Mouse (Mus musculus): ENCODE results near the gene Car14. TPM values are rescaled to one million over a fixed set of nuclear protein-coding genes. Genes with fewer than 3 reads are reported as not detected.
"Not testable (repeated sequence)": the region's sequence is repeated elsewhere in the genome, so short reads cannot be mapped to it uniquely, and the experiment has no call there.

Car14 gene
- 1 to 10 TPM; 6.0 to 7.8 TPM for total RNA-seq (2021)
- long read RNA-seq, experiment 1, partial matches to known transcripts = 0 of 18 reads
- long read RNA-seq, experiment 1, other reads (novel, unspliced or antisense) = 18 of 18 reads
- long read RNA-seq, experiment 2, partial matches to known transcripts = 1 of 11 reads
- long read RNA-seq, experiment 2, other reads (novel, unspliced or antisense) = 9 of 11 reads

DNA sequence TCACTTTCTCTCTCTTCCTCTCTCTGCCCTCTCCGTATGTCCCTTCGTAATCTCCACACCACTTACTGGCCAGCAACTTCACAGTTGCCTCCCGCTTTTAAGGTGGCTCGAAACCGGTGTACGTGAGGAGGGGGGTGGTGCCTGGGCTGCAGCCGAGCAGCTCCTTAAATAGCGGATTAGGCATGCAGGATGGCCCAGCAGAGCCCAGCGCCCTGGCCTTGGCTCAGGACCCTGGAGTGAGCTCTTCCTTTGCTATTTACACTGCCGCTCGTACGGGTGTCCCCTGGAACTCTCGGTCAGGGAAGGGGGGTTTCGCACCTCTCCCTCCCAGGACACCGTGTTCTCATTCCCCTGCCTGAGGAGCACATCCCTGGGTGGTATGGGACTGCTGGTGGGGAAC, at the start of gene Car14:
TSS of gene Car14 (minus strand) at position 124 of the 400 bp plus-strand sequence.
- no peak for DNase-seq (ENCODE audit: low spot score in 2 of 2)

DNA sequence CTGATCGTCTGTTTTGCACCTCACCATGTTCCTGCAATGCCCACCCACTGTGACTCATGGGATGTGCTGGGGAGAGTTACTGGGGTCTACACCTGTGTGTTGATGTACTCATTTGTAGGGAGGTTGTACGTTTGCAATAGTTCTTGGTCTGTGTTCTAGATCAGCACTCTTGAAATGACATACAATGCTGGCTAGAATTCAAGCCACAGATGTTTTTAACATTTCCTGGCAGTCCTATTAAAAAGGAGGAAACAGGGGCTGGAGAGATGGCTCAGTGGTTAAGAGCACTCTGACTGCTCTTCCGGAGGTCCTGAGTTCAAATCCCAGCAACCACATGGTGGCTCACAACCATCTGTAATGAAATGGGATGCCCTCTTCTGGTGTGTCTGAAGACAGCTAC, 49.0 kb upstream of the Car14 start:
- DNase-seq (ENCODE audit: low spot score in 2 of 2) = no peak

DNA sequence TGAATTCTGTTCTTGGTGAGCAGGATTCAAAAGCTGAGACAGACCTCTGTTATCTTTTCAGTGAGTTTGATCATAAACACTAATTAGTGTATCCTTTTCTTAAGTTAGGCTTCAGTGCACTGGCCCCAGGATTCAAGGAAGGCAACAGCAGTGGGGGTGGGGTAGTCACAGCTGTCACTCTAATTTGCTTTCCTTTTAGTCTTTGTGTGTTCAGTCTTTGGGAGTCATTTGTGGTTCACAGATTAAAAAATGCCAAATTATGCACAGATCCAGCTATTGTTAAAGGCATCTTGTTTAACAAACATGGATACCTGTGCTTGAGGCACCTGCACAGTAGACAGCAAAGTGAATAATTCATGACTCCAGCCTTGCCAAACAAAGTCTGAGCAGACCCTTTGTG, 48.5 kb upstream of the Car14 start:
- no peak for DNase-seq (ENCODE audit: low spot score in 2 of 2)

DNA sequence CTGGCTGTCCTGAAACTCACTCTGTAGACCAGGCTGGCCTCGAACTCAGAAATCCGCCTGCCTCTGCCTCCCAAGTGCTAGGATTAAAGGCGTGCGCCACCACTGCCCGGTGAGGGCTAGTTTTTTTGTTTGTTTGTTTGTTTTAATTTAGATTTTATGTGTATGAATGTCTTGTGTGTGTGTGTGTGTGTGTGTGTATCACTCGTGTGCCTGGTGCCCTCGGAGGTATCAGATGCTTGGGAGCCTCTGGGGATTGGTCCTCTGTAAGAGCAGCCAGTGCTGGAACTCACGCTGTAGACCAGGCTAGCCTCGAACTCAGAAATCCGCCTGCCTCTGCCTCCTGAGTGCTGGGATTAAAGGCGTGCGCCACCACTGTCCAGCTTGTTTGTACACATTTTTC, 47.1 kb upstream of the Car14 start:
- DNase-seq (ENCODE audit: low spot score in 2 of 2) = not testable (repeated sequence)

DNA sequence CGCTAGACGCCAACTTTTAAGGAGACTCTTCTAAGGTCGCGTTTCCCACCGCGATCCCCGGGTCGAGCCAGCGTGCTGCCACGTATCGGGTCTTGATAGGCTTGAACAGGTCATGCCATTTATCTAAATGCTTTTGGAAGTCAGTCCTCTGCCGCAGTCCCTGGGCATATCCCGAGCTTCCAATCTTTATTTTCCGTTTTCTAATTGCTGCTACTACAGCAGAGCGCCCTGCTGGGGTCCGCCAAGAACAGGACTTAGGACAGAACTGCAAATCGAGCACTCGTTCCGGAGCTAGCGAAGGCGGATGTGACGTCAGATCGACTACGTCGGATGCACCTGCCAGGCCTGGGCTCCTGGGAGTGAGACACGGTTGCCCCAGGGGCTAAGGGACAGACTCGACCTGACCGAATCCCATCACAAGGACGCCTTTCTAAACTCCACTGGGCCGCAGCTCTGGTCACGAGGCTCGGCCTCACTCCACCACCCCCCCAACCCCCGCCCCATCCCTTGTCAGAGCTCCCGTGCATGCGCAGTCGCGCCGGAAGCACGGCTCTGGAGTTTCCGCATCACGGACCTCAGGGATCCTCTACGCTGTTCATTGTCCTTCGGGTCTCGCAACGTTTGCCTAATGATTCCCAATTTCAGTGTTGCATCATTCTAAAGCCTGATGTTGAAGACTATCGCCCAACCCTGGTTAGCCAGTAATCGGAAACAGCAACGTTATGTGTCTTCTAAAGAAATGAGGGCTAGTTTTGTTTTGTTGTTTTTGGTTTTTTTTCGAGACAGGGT, 46.5 kb upstream of the Car14 start:
- DNase-seq (ENCODE audit: low spot score in 2 of 2) = peak; percentile 85 to 91

DNA sequence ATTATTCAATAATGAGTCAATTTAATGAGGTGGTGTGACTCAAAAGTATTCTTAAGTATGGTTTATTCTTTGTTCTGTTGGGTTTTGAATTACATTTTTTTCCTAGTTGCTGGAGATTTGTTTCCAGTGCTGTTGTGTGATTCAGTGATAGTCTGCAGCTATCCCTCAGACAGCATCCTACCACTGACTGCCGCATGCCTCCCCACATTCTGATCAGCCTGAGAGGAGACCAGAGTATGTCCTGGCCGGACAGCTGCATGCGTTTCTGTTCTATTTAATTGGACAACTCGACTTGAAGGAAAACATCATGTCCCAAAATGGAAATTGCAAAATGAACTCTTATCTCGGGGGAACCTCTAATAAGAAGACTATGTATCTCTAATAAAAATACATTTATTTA, 43.8 kb upstream of the Car14 start:
- no peak for DNase-seq (ENCODE audit: low spot score in 2 of 2)

DNA sequence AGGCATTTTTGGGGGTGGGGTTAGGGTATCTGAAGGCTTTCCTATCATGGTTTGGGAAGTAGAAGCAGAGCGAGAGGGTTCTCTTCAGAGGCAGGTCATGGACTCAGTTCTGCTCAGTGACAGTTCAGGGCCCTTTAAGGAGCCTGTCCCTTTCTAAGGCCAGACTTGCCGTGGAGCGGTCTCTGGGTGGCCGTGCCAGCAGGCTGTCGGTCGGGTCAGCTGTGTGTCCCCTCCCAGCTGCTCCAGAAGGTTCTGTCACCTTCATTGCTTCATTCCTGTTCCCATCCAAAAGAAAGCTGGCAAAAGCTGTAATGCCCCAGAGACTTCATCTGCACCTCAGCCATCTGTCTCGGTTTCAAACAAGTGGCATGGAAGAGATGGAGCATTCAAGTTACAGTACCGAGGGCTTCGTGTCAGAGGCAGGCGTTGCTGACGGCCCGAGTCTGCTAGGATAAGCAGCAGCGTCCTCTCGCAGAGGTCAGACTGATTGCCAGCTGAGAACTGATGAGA, 41.3 kb upstream of the Car14 start:
- no peak for DNase-seq (ENCODE audit: low spot score in 2 of 2)

DNA sequence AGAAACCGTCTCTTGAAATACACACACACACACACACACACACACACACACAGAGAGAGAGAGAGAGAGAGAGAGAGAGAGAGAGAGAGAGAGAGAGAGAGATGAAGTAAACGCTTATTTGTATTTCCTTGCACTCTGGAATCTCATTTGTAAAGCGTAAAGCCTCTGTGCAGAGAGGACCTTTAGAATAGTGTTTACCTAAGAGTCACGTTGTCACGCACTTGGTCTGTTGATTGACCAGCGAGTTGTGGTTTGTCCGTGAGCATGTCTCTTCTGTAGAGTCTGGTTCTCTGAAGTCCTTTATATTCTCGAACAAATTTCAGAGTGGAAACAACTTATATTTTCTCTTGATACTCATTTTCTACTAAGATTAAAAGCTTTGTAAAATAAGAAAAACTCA, 40.3 kb upstream of the Car14 start:
- no peak for DNase-seq (ENCODE audit: low spot score in 2 of 2)

DNA sequence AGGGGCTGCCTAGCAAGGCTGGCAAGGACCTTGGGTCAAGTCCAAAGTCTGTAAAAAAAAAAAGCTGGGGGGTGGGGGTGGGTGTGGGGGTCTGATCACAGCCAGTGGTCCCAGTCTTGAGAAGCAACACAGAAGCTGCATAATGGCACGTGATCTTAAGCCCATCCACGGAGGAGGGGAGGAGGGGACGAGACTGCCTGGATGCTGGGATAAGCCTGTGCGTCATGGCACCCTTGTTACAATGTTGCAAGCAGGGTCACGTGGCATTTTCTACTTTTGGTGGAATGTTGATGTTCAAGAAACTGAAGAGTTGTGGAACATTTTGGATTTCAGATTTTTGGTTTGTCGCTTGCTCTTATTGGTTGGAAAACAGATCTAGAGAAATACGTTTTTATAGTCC, 38.7 kb upstream of the Car14 start:
- DNase-seq (ENCODE audit: low spot score in 2 of 2) = no peak

DNA sequence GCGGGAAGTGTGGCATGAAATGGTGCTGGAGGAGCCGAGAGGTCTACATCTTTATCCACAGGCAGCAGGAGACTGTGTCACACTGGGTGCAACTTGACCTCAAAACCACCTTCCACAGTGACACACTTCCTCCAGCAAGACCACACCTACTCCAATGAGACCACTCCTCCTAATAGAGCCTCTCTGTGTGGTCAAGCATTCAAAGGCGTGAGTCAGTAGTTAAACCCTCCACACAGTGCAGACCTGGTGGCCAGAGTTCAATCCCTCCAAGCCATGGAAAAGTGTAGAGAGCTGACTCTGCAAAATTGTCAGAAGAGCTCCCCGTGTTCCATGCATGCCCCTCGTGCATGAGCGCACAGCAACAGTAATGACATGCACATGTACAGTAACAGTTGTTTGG, 38.3 kb upstream of the Car14 start:
- no peak for DNase-seq (ENCODE audit: low spot score in 2 of 2)

DNA sequence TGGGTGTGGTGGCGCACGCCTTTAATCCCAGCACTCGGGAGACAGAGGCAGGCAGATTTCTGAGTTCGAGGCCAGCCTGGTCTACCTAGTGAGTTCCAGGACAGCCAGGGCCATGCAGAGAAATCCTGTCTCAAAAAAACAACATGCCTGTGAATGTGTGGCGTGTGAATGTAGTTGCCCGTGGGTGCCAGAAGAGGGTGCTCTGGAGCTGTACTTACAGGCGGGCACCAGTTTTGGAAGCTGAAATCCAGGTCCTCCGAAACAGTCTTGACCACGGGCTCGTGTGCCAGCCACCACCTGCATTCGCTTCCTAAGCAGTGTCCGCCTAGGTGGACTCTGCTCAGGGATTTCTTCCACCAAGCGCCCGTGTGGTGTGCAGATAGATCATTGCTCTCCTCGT, 34.3 kb upstream of the Car14 start:
- no peak for DNase-seq (ENCODE audit: low spot score in 2 of 2)

DNA sequence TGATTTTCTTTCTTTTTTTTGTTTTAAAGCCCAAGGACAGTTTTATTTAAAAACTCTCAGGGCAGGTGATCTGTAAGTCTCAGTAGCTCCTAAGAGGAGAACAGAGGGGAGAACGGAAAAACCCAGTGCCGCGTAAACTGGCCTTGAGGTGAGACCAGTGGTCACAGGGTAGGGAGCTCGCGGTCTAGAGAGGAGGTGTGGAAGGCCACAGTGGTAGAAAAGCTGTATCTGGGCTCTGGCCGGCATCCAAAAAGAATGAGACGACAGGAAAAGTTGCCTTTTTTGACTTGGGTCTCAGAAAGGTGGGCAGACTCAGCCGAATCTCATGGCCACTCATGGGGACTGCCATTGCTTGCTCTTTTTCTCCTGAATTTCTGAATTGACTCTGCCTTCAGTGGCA, 33.7 kb upstream of the Car14 start:
- DNase-seq (ENCODE audit: low spot score in 2 of 2) = no peak

DNA sequence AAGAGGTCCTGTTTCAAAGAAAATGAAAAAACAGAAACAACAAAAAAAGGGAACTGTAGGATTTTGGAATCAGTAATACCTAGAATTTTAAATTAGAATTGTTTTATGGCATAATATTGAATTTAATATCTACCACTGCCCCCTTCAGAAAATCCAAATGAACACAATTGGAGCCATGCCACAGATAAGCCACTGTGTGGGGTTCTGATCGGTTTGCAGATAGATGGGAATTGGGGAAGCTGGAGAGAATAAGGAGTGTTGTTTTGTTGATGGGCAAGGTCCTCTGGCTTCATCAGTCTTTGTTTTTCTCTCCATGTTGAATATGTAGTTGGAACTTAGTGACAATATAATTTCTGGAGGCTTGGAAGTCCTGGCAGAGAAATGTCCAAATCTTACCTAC, 30.0 kb upstream of the Car14 start:
- no peak for DNase-seq (ENCODE audit: low spot score in 2 of 2)

DNA sequence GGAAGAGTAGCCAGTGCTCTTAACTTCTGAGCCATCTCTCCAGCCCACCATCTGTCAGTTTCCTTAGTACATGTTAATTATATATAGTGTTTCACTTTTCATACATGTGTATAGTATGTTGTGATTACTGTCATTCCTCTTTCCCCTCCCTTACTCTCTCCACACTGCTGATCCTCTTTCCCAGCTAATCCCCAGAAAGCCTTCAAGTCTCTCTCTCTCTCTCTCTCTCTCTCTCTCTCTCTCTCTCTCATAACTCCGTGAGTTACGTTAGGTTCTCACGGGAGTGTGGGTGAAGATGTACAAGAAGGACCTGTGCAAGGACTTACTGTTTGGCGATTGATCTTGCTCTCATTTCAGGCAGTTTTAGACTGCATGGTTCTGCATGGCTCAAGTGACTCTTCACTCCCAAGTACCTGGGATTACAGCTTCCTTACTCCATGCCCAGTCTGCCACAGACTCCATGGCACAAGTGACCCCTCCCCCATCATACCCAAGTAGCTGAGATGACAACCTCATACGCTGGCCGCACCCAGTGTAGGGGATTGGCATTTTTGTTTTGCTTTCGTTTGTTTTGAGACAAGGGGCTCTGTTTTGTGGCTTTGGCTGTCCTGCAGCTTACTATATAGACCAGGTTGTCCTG, 28.7 kb upstream of the Car14 start:
- DNase-seq (ENCODE audit: low spot score in 2 of 2) = no peak

DNA sequence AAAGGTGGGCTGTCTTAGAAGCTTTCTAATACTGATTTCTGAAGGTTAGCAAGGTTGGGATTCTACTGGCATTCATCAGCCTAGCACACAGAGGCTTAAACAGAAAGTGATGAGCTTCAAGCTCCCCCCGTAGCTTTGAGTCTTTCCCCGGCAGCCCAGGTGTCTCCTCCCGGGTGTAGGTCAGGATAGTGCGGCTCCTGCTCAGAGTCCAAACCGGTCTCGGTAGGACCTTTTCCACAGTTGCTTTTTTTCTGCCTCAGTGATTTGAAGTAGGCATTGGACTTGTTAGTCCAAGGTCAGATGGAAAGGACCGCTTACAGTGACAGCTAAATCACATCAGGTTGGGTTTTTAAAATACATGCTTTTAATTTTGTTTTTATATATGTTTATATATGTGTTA, 28.1 kb upstream of the Car14 start:
- no peak for DNase-seq (ENCODE audit: low spot score in 2 of 2)

DNA sequence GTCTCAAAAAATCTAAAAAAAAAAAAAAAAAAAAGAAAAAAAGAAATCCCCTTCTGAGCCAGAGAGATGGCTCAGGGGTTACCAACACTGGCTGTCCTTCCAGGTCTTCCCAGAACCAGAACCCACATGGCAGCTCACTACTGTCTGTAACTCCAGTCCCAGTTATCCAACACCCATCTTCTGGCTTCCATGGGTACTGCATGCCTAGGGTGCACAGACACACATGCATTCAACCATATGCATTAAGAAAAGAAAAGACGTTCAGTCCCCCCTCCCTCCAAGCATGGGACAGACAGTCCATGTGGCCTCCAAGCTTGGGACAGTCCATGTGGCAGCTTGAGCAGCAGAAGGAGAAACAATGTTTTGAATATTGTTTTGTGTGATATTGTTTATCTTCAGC, 27.7 kb upstream of the Car14 start:
- no peak for DNase-seq (ENCODE audit: low spot score in 2 of 2)

DNA sequence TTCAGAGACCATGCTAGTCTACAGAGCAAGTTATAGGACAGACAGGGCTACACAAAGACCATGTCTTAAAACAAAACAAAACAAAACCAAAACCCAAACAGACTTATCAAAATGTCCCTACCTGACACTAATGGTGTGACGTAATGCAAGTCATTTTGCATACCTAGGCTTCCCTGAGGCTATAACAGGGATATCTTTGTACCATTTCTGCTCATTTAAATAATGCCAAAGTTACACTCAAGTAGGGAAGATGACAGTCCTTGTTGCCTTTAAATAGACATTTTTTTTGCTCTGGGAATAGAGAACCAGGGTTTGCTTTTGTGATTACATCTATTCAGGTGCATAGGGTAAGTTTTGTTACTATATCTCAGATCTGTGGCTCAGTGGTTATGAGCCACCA, 27.0 kb upstream of the Car14 start:
- no peak for DNase-seq (ENCODE audit: low spot score in 2 of 2)

DNA sequence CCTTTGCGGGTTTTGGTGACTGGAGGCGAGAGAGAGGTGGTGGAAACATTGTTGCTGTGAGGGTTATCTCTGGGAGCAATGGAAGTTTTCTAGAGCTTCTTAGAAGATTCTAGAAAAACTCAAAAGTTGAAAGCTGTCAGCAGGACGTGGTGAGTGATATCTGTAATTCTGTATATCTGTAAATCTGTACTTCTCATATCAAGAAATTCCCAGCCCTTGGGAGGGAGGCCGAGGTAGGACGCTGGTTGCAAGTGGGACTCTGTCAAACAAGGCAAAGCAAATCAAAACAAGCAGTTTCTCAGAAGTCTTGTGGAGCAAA, 25.9 kb upstream of the Car14 start:
- DNase-seq (ENCODE audit: low spot score in 2 of 2) = no peak

DNA sequence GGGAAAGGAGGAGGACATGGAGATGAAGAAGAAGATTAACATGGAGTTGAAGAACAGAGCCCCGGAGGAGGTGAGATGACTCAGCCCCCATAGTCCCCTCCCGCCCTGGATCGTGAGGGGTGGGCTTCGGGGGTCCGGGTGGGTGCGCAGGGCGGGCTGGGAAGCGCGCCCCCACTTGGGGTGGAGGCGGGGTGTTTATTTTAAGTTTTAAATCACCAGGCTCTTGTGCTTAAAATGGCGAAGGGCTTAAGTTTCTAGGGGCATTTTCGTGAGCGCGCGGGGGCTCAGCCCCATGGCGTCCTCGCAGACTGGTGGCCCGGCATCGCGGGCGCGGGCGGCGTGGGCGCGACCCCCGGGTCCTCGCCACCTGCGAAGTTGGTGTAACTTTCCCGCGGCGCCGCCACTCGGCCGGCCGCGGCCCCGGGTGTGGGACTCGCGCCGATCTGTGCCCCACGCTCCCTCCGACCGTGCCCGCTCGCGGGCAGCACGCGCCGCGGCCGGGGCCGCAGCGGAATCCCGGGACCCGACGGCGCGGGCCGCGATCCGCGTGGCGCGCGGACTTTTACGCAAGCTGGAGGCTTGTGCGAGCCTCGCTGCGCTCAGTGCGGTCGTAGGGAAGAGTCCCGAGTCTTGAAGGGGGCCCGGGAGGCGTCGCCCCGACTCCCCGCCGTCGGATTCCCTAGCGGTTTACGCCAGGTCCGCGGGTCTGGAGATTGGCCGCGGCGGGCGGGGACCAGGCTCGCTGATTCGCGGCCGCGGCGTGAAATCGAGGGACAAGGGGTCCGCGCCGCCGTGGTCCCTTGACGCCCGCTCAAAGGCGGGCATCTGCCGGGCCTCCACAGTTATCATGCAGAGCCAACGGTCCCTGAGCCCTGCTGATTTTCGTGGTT, 25.3 kb upstream of the Car14 start:
- DNase-seq (ENCODE audit: low spot score in 2 of 2) = peak; percentile 14 to 36

DNA sequence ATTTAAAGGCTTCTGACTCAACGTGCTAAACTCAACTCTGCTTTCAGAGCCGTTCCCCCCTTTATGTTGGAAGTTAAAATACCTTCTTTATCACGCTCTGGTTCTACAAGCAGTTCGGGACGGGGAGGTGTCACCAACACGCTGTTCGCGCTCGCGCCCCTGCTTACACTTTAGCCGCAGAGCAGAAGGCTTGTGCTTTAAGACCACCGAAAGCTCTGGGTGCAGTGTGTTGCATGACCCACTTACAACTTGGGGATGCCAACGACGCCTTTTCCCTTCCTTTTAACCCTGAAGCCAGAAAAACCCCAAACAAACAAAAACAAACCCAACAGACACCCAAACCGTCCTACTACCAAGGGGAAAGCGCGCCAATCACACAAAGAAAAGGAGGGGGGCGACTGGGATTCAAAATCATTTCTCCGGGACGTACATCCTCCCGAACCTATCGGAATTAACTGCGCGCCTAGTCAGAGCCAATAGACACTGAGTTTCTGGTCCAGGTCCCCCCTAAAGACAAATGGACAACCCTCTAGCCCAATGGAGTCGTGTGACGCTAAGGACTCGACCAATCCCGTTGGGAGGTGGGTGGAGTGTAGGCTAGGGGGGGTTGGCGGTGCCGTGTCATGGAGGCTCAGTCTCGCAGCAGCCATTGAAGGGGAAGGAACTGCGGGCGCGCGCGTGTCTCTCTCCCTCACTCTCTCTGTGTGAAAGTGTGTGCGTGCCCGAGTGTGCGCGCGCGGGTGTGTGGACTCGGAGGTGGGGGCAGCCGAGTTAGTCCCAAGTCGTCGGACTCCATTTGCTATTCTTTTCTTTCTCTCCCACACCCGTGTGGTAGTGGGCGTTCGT, 24.4 kb upstream of the Car14 start, which contains the start of gene Anp32e:
TSS of gene Anp32e (plus strand) at position 589 of the 846 bp plus-strand sequence.
- peak; percentile 92 to 96 for DNase-seq (ENCODE audit: low spot score in 2 of 2)

DNA sequence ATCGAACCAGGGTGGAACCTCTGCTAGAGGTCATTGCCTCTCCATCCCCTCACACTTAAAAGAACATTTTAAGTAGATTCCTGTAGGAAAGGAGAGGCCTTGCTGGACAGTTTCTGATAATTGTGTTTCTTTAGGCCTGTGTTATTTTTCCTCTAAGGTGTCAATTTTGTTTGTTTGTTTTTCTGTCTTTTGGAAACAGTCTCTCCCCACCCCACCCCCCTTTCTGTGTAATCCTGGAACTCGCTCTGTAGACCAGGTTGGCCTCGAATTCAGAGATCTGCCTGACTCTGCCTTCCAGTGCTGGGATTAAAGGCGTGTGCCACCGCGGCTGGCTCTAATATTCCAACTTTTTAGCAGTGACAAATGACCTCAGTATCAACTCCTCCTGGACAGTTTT, 23.8 kb upstream of the Car14 start:
- no peak for DNase-seq (ENCODE audit: low spot score in 2 of 2)
